Mouse (Mus musculus) forebrain, embryonic 14.5 days (tissue): ENCODE results near the gene Wnt2b. TPM values are rescaled to one million over a fixed set of nuclear protein-coding genes. Genes with fewer than 3 reads are reported as not detected.

Experiments used
- ATAC-seq: fragments of 200-750 bp; cut with Nextera tagmentation; 2 replicates; pipeline ENCODE4 v1.8.0; 2017; ENCODE audit warnings: mild to moderate bottlenecking, moderate library complexity
- DNase-seq: peaks from one replicate; pipeline ENCODE4 v3.0.0-alpha.2; 2015; ENCODE audit warnings: low spot score
- H3K27ac ChIP-seq: fragments of 300-500 bp; sonication (generic); 2 replicates; pipeline ENCODE4 v1.5.1; 2014; ENCODE audit warnings: low read depth, mild to moderate bottlenecking, control low read depth, low read length, moderate library complexity
- H3K27me3 ChIP-seq: fragments of 300-500 bp; sonication (generic); replicated peaks from 2 replicates; pipeline ENCODE4 v1.6.1; 2014; ENCODE audit warnings: low read length, control low read depth, mixed read lengths; ENCODE audit not compliant: control insufficient read depth, insufficient read depth
- H3K36me3 ChIP-seq: fragments of 300-500 bp; sonication (generic); 2 replicates; pipeline ENCODE4 v1.6.1; 2014; ENCODE audit warnings: low read length, control low read depth; ENCODE audit not compliant: control insufficient read depth, insufficient read depth
- H3K4me1 ChIP-seq: fragments of 300-500 bp; sonication (generic); 2 replicates; pipeline ENCODE4 v1.6.1; 2014; ENCODE audit warnings: antibody characterized with exemption, low read length, control low read depth; ENCODE audit not compliant: control insufficient read depth, insufficient read depth
- H3K4me2 ChIP-seq: fragments of 300-500 bp; sonication (generic); 2 replicates; pipeline ENCODE4 v1.6.1; 2014; ENCODE audit warnings: mild to moderate bottlenecking, control low read depth, low read length
- H3K4me3 ChIP-seq: fragments of 300-500 bp; sonication (generic); 2 replicates; pipeline ENCODE4 v1.5.1; 2014; ENCODE audit warnings: low read depth, low read length, control low read depth
- H3K9ac ChIP-seq: fragments of 300-500 bp; sonication (generic); 2 replicates; pipeline ENCODE4 v1.6.1; 2014; ENCODE audit warnings: mild to moderate bottlenecking, low read length, control low read depth, moderate library complexity
- H3K9me3 ChIP-seq: fragments of 300-500 bp; sonication (generic); replicated peaks from 2 replicates; pipeline ENCODE4 v1.6.1; 2016; ENCODE audit warnings: low read length, control low read depth, mixed read lengths; ENCODE audit not compliant: control insufficient read depth
- WGBS: fragments of 180-500 bp; shearing (Covaris S2); extraction: QIAGEN DNeasy Blood & Tissue Kit; methylation state at CpG from one replicate; pipeline ENCODE4 v1.1.7; 2014; 5-methylcytosine and 5-hydroxymethylcytosine counted together
- polyA plus RNA-seq: library from polyadenylated mRNA; unstranded; fragments of >200 nt; fragmentation: Nextera tagmentation; extraction: Ambion mirVana; gene quantifications from 2 replicates; pipeline ENCODE4 v1.2.1, GENCODE M21; 2014

Wnt2b gene
- polyA plus RNA-seq, 1 experiment from 2014 or later: 0.38 TPM

- WGBS: 93% methylated on average over 6 of the region's 6 CpGs
- H3K4me1 ChIP-seq: no peaks in the 10 kb centered on the region
- no peak overlapping the region for H3K4me2 ChIP-seq
- H3K9ac ChIP-seq: no peak overlapping the region
- peaks cover 10% of the 10 kb centered on the region; the same call in 1 of the 2 replicates for H3K36me3 ChIP-seq
- no peak overlapping the region for H3K27ac ChIP-seq
- ATAC-seq: no peak
- no peaks in the 10 kb centered on the region for H3K9me3 ChIP-seq
- H3K4me3 ChIP-seq: no peak overlapping the region
- DNase-seq: no peak
- H3K27me3 ChIP-seq: peaks cover 19% of the 10 kb centered on the region
Measured at GRCm38 (mm10) chr3:104956131-104956581, 5.6 kb downstream of the Wnt2b start.

- Histone ChIP-seq H3K27ac (no peak overlapping the region), H3K4me1 (no peaks in the 10 kb centered on the region), H3K4me3 (no peak overlapping the region), H3K4me2 (no peak overlapping the region), H3K27me3 (peaks cover 3% of the 10 kb centered on the region), H3K9ac (no peak overlapping the region), H3K36me3 (peaks cover 20% of the 10 kb centered on the region), H3K9me3 (no peaks in the 10 kb centered on the region)
- WGBS: 93% methylated on average over 15 of the region's 15 CpGs
- no peak for DNase-seq
- no peak for ATAC-seq
Measured at GRCm38 (mm10) chr3:104954551-104954950, 7.2 kb downstream of the Wnt2b start.

- no peaks in the 10 kb centered on the region for H3K4me1 ChIP-seq
- H3K4me2 ChIP-seq: no peak overlapping the region
- H3K9me3 ChIP-seq: no peaks in the 10 kb centered on the region
- no peak for DNase-seq
- H3K36me3 ChIP-seq: peaks cover 20% of the 10 kb centered on the region
- 82% methylated on average over 3 of the region's 3 CpGs for WGBS
- no peak overlapping the region for H3K4me3 ChIP-seq
- H3K27me3 ChIP-seq: peaks cover 3% of the 10 kb centered on the region; the same call in 1 of the 2 replicates
- H3K27ac ChIP-seq: no peak overlapping the region
- ATAC-seq: no peak
- no peak overlapping the region for H3K9ac ChIP-seq
Measured at GRCm38 (mm10) chr3:104954137-104954536, 7.6 kb downstream of the Wnt2b start.

- no peaks in the 10 kb centered on the region; the same call in 1 of the 2 replicates for H3K27me3 ChIP-seq
- no peak overlapping the region for H3K4me2 ChIP-seq
- peaks cover 20% of the 10 kb centered on the region for H3K36me3 ChIP-seq
- DNase-seq: no peak
- H3K4me3 ChIP-seq: no peak overlapping the region
- ATAC-seq: no peak
- no peak overlapping the region for H3K9ac ChIP-seq
- no peaks in the 10 kb centered on the region for H3K9me3 ChIP-seq
- no peaks in the 10 kb centered on the region for H3K4me1 ChIP-seq
- no peak overlapping the region for H3K27ac ChIP-seq
- 94% methylated on average over 22 of the region's 23 CpGs for WGBS
Measured at GRCm38 (mm10) chr3:104952891-104953670, 8.6 kb downstream of the Wnt2b start.

GRCm38 (mm10) chr3:104950926-104951325 is 10.8 kb downstream of the Wnt2b start:
- Histone ChIP-seq H3K4me1 (no peaks in the 10 kb centered on the region), H3K9ac (no peak overlapping the region), H3K27me3 (no peaks in the 10 kb centered on the region), H3K27ac (no peak overlapping the region), H3K4me3 (no peak overlapping the region), H3K36me3 (peaks cover 34% of the 10 kb centered on the region), H3K4me2 (no peak overlapping the region), H3K9me3 (no peaks in the 10 kb centered on the region)
- ATAC-seq: no peak
- 97% methylated on average over 12 of the region's 12 CpGs for WGBS
- DNase-seq: no peak

GRCm38 (mm10) chr3:104944894-104945293 is 16.8 kb downstream of the Wnt2b start:
- H3K27ac ChIP-seq: no peak overlapping the region
- H3K4me2 ChIP-seq: no peak overlapping the region
- no peak overlapping the region for H3K9ac ChIP-seq
- no peak overlapping the region for H3K4me3 ChIP-seq
- 94% methylated on average over 9 of the region's 9 CpGs for WGBS
- H3K36me3 ChIP-seq: peaks cover 19% of the 10 kb centered on the region
- DNase-seq (no peak), ATAC-seq (no peak)
- no peaks in the 10 kb centered on the region for H3K4me1 ChIP-seq
- H3K9me3 ChIP-seq: no peaks in the 10 kb centered on the region
- H3K27me3 ChIP-seq: no peaks in the 10 kb centered on the region

- DNase-seq (no peak), ATAC-seq (no peak)
- H3K27me3 ChIP-seq: no peaks in the 10 kb centered on the region
- no peaks in the 10 kb centered on the region for H3K9me3 ChIP-seq
- H3K36me3 ChIP-seq: peaks cover 22% of the 10 kb centered on the region
- H3K4me2 ChIP-seq: no peak overlapping the region
- H3K9ac ChIP-seq: no peak overlapping the region
- no peak overlapping the region for H3K27ac ChIP-seq
- no peaks in the 10 kb centered on the region for H3K4me1 ChIP-seq
- 37% methylated on average over 8 of the region's 8 CpGs for WGBS
- H3K4me3 ChIP-seq: no peak overlapping the region
Measured at GRCm38 (mm10) chr3:104943333-104943732, 18.4 kb downstream of the Wnt2b start.

GRCm38 (mm10) chr3:104942682-104943081 is 19.0 kb downstream of the Wnt2b start:
- Histone ChIP-seq H3K9me3 (no peaks in the 10 kb centered on the region), H3K4me1 (no peaks in the 10 kb centered on the region), H3K27ac (no peak overlapping the region), H3K4me3 (no peak overlapping the region), H3K9ac (no peak overlapping the region), H3K27me3 (no peaks in the 10 kb centered on the region), H3K4me2 (no peak overlapping the region), H3K36me3 (peaks cover 22% of the 10 kb centered on the region; the same call in 1 of the 2 replicates)
- no peak for ATAC-seq
- WGBS: 60% methylated on average over 5 of the region's 5 CpGs
- no peak for DNase-seq

GRCm38 (mm10) chr3:104940691-104941090 is 21.0 kb downstream of the Wnt2b start:
- DNase-seq: no peak
- Histone ChIP-seq H3K9me3 (no peaks in the 10 kb centered on the region), H3K27ac (no peak overlapping the region), H3K4me1 (no peaks in the 10 kb centered on the region), H3K36me3 (peaks cover 7% of the 10 kb centered on the region; the same call in 1 of the 2 replicates), H3K27me3 (no peaks in the 10 kb centered on the region), H3K9ac (no peak overlapping the region), H3K4me3 (no peak overlapping the region), H3K4me2 (no peak overlapping the region)
- 72% methylated on average over 6 of the region's 6 CpGs for WGBS
- no peak for ATAC-seq
